Mouse (Mus musculus): Measurements from ENCODE around the gene Jarid2. TPM values are rescaled to one million over a fixed set of nuclear protein-coding genes. Genes with fewer than 3 reads are reported as not detected.

Jarid2 gene
- polyA plus RNA-seq, 1 experiment from 2014 or later, result 28.0 TPM

DNA sequence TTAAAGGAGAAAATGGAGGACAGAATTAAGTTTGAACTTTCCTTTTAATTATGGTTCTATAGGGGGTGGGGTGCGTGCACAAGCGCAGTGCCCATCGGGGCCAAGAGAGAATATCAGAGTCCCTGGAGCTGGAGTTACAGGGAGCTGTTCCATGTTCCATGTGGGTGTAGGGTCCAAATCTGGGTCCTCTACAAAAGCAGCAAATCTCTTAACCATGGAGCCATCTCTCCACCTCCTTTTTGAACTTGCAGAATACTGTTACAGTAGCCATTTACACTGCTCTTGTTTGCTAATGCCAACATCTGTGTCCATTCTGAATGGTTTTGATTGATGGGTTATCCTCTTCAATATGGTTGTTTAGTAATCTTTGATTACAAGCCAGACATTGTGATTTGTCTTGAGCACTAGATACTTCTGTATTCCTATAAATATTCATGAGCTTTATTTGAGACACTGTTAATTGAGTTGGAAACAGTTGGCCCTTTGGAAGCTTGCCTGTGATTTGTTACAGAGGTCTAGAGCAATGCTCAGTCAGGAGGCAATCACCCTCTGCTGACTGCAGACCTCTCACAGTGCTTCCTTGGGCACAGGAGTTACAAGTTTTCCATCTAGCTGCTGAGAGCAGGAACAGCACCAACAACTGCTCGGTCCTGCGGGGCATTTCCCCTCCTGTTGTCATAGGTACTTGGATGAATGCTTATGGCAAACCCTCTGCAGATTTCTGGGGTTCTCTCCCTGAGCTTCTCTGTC lies 231.4 kb downstream of the Jarid2 start:
- peak; percentile 65; the same call in 1 of the 2 replicates for ATAC-seq (ENCODE audit: low read depth)
- 75% methylated on average over 5 of the region's 5 CpGs for WGBS
- no peaks in the 10 kb centered on the region for H3K9me3 ChIP-seq (ENCODE audit: control insufficient read depth, low read length)

More for the DNA sequence above, 231.4 kb downstream of the Jarid2 start:
- no peak overlapping the region for H3K27ac ChIP-seq (ENCODE audit: low read depth, low read length)
- H3K9ac ChIP-seq (replicated peaks; ENCODE audit: low read depth, low read length), result no peak overlapping the region
- no peaks in the 10 kb centered on the region for H3K36me3 ChIP-seq (ENCODE audit: control insufficient read depth, insufficient read depth, low read length)
- no peaks in the 10 kb centered on the region for H3K27me3 ChIP-seq (ENCODE audit: control insufficient read depth, insufficient read depth, low read length)
- no peak overlapping the region for H3K4me3 ChIP-seq (ENCODE audit: low read depth, low read length)
- H3K4me1 ChIP-seq (ENCODE audit: control insufficient read depth, insufficient read depth, low read length), result 0 out of 2 replicates have a peak, but pooled peaks cover 3% of the 10 kb centered on the region
- H3K4me2 ChIP-seq (ENCODE audit: low read depth, low read length), result no peak overlapping the region
